Mouse (Mus musculus) liver, embryonic 14.5 days (tissue): ENCODE results near the gene Marc2.

Experiments used
- CTCF ChIP-seq: IDR thresholded peaks from 2 replicates; pipeline ENCODE4 v1.5.1; 2016; ENCODE audit warnings: antibody characterized with exemption, low read depth, control low read depth
- EP300 ChIP-seq: IDR thresholded peaks from 2 replicates; pipeline ENCODE4 v1.6.1; 2016; ENCODE audit warnings: antibody characterized with exemption, low read depth

DNA sequence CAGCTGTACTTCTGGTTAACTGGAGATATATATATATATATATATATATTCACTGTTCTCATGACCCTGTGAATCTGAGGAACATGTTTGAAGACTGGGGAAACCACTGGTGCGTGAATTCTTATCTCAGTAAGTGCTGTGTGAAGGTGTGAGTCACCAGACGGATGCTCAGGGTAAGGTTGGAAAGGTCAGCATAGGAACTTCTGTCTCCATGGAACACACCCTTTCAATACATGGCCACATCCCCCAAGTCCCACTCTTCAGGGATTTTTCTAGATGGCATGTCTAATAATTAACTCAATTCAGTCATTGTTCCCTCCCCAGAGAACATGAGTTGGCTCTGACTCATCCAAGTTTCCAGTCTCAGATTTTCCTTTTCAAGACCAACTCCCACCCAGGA is 15.3 kb upstream of the Marc2 start:
- TF ChIP-seq CTCF: no peak
- no peak for TF ChIP-seq EP300
